Mouse (Mus musculus) heart, postnatal 36 days (tissue): ENCODE results near the gene Nol10. TPM values are rescaled to one million over a fixed set of nuclear protein-coding genes. Genes with fewer than 3 reads are reported as not detected.
A peak's percentile ranks its signal among the peaks of the same experiment; 100 is the strongest.

ENCODE experiments used
- DNase-seq, 2 experiments: peaks; one replicate each; pipeline ENCODE4 v3.0.0; 2021 to 2022
- intact Hi-C: fragments of 180-260 bp; cut with DNase I; formaldehyde crosslinking; loops from one replicate; pipeline ENCODE4 v1.15.1; 2025
- total RNA-seq, 2 experiments: library from RNA; stranded (reverse); gene quantifications; 2 replicates each; pipeline ENCODE4 v1.2.3; 2021

The Nol10 gene
- total RNA-seq, 2 experiments from 2014 or later: 6.8 to 7.8 TPM

DNA sequence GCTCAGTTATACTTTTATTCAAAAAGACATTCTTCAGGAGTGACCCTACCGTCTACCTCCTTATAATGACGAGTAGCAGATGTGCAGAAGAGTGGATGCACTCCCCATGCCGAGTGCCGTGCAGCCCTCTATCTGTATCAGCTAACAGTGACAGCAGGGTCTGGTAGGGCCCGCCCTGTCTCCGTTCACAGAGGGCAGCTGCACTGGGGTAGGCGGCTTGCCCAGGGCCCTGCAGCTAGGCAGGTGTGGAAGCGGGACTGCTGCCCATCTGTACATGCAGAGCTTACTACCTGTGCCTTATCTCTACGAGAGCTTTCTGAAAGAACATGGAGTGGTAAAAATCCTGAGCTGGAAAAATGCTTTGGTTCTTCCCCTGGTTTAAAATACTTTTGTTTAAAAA, 11.8 kb downstream of the Nol10 start:
- DNase-seq: no peak
- intact Hi-C loops: loop anchor here (10.0 kb wide), 1 partner anchor 325 kb away; no protein-coding TSS in a partner anchor

DNA sequence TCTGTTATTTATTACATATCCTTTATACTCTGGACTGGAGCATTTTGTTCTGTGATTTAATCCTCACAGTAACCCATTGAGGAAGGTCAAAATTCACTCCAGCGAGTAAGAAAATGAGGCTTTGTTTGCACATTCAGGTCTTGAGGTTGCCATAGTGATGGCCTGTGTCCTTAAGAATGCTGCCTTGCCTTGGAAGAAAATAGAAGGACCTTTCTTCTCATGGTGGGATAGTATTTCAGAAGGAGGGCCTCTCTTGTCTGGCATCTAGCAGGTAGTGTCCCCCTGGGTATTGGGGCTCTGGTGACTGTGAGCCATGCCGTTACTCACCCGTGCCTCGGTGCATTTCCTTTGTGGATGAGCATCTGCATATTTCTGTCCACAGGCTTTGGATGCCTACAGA, 12.4 kb downstream of the Nol10 start:
- DNase-seq: no peak
- intact Hi-C loops: loop anchor here (10.0 kb wide), 1 partner anchor 324 kb away; no protein-coding TSS in a partner anchor

DNA sequence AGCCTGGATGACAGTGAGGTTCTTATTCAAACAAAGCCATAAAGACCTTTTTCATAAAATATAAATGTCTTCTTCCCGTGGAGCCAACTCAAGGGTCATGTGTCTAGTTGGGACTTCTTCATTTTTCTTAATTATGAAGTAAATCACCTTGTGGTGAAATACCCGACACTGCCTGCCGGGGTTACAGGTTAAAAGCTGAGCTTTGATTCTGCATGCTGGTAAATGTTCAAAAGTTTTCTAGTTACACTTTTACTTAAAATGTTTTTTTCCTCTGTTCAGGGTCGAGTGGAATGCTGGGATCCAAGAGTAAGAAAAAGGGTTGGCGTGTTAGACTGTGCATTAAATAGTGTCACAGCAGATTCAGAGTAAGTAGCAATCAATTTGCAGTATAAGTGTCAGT, 14.1 kb downstream of the Nol10 start:
- no peak for DNase-seq
- intact Hi-C loops: loop anchor here (10.0 kb wide), 1 partner anchor 322 kb away; no protein-coding TSS in a partner anchor

DNA sequence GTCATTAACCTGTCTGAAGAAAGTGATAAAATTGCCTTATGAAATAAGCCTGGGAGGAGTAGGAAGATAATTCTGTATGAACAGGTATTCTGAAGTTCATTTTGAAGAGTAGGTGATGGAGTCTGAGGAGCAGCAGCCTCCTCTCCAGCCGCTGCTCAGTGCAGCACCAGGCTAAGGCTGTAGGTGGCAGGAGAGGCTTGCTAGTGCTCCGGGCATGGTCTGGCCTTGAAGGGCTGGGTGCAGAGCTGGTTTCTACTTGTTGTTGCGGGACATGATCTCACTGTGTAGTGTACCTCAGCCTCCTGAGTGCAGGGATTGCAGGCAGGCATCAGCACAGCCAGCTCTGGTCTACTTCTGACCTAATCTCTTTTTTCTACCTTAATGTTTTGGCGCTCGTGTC, 18.7 kb downstream of the Nol10 start:
- intact Hi-C loops: loop anchor here (1.0 to 10.0 kb wide), 6 partner anchors 75 to 441 kb away; partner anchors contain the start of gene Odc1
- DNase-seq: peak; percentile 41 to 61

DNA sequence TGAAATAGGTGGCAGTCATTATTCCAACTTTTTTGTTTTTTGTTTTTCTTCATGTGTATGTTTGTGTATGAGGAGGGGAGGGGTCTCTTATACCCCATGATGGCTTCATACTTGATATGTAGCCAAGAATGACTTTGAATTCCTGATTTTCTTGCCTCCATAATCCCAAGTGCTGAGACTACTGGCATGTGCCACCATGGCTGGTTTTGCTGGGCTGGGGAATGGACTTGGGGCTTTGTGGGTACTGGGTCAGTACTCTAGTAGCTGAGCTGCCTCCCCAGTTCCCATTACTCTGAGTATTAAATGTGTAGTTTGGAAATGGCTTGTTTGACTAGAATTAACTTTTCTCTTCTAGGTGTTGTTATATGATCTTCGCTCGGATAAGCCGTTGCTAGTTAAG, 20.9 kb downstream of the Nol10 start:
- intact Hi-C loops: loop anchor here (5.0 to 10.0 kb wide), 3 partner anchors 73 to 428 kb away; no protein-coding TSS in a partner anchor
- DNase-seq: no peak

DNA sequence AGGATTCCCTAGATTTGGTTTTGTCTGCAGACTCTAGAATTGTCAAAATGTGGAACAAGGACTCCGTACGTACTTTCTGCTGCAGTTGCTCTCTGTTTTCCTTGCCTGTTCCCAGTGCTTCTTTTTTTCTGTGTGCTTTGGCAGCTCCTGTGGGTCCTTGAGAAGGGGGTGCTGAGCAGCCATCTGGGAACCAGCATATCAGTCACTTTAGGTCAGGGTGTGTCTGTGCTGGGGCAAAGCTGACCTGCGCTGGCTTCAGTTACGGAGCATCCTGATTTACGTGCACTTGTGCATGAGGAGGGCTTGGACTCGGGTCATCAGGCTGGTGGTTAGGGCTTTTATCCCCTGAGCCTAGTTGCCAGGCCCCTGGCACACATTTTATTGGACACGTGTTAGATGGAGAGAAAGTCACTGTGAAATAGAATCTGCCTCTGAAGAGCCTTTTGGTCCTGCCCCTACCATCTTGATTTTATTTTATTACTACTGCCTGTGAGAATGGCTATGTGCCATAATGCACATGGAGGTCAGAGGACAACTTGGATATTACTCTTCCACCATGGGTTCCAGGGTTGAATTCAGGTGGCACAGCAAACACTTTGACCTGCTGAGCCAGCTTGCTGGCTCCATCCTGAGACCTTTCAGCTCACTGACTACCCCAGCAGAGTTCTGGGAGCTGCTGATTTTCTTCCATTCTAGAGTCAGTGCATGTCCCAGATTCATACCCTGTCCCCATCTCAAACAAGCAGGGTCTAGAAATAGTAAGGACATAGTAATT, 21.5 kb downstream of the Nol10 start:
- intact Hi-C loops: loop anchor here (5.0 to 10.0 kb wide), 3 partner anchors 73 to 428 kb away; no protein-coding TSS in a partner anchor
- DNase-seq: no peak

DNA sequence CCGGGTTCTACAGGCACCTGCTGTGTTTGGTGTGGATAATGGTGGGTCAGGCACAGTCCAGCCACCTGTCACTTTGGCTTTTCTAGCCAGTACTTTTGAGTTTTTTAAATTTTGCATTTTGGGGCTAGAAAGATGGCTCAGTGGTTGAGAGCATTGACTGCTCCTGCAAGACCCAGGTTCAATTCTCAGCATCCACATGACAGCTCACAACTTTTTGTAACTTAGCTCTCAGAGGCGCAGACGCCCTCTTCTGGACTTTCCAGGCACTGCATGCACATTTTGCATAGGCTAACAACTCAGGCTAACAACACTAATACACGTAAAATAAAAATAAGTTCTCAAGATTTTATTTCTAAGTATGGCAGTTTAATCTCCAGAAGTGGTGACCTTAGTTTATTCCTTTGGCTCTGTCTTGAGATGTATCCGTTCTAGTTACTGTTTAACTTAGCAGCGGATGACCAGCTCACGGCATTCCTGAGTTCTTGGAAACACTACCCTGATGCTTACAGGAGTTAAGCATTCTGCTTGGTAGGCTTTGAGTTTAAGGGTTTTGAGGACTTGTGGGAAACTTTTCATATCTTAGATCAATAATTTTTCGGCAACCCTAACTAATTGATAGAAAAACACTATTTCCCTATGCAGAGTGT, 23.5 kb downstream of the Nol10 start:
- intact Hi-C loops: no loop called here
- DNase-seq: no peak

DNA sequence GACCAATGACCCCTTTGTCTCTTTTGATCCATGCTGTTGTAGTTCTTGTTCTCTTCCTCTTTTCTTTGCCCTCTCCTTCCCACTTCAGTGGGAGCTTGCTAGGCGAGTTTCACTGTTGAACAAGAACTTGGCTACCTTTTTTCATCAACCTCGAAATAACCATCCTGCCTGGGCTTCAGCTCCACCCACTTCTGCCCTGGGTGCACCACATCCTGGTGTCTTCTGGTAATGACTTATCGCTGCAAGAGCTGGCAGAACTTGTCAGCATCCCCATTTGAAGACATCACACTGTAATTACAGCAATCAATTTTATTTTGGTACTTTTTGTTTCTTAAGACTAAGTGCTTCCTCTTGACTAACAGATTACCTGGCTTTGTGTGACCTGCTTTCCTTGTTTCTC, 24.4 kb downstream of the Nol10 start:
- intact Hi-C loops: no loop called here
- no peak for DNase-seq

DNA sequence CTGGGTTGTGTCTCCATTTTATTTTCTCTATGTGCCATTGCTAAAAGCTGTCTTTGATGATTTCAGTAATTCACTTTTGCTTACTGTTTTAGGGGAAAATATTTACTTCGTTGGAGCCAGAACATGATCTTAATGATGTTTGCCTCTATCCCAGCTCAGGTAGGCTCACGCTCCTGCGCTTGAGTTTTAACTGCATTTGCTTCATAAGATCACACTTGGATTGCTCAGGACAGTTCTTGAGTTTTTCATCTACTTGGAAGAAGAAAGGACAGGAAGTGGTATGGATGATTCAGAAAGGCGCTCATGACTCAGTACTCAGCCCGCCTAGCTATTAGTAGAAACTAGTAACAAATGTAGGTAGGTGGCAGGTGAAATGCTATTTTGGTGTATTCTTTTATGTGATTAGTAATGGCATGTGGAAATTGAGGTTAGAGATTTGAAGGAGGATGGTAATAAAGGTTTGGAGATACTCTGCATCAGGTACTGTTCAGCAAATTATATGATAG, 25.3 kb downstream of the Nol10 start:
- intact Hi-C loops: no loop called here
- no peak for DNase-seq

DNA sequence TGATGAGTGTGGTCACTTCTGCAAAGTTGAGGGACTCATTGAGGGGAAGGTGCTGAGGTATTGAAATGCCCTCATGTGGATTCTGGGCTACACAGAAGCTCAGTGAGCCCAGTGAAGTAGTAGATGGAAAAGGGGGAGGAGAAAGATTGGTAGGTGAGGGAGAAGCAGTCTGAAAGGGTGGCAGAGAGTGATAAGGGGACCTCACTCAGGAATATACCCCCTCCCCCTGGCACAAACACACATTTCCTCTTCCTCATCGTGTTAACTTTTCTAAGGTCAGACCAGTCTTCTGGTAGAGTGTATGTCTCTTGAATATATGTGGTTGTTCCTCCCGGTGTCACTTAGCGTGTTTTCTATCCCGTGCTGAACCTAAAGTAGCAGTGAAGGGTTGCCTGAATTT, 27.0 kb downstream of the Nol10 start:
- intact Hi-C loops: no loop called here
- DNase-seq: no peak

DNA sequence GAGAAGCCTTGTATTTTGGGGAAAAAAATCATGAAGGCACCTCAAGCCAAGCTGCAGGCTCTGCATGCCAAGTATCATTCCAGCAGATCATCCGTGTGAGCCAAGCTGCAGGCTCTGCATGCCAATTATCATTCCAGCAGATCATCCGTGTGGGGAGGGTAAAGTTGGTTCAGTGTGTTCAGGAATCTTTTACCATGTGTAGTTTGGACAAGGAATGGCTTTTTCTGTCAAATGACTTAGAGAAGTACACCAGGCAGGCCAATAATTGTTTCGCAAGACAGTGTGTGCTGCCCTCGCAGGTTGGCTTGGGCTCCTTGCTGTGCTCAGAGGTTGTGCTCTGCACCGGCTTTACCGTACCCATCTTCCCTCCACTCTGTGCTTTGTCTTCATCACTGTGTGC, 28.3 kb downstream of the Nol10 start:
- no peak for DNase-seq
- intact Hi-C loops: no loop called here

DNA sequence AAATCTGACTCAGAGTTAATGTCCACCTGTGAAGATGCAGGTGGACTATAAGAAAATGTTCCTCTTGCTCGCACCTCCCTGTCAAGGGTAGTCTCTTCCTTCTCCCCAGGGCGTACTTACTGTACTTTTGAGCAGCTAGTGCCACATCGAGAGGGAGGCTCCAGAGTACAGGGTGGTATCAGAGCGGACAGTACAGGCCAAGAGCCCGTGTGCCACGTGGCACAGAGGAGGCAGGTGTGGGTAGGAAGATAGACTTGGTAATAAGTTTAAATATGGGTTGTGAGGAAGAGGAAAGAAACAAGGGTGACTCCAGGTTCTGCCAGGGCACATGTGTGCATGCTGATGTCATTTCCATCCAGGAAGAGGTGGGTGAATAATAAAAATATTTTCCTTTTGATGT, 32.7 kb downstream of the Nol10 start:
- intact Hi-C loops: no loop called here

DNA sequence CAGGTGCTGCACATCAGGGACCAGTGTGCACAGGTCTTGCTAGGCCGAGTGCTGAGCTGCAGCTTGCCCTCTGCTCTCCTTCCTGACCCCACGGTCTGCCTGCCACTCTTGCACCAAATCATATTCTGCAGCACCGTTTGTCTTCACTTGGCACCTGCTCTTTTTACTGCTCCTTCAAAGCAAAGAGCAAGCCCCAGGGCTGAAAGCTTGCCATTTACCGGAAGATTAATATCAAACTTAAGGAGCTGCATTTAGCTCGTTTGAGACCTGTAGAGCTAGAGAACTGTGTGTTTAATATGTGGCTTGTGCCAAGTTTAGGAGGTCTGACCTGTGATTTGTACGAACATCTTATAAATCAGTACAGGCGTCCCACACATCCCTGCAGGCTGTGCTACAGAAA, 34.5 kb downstream of the Nol10 start:
- intact Hi-C loops: no loop called here
- DNase-seq: no peak

More for the DNA sequence above, 32.7 kb downstream of the Nol10 start:
- no peak for DNase-seq

DNA sequence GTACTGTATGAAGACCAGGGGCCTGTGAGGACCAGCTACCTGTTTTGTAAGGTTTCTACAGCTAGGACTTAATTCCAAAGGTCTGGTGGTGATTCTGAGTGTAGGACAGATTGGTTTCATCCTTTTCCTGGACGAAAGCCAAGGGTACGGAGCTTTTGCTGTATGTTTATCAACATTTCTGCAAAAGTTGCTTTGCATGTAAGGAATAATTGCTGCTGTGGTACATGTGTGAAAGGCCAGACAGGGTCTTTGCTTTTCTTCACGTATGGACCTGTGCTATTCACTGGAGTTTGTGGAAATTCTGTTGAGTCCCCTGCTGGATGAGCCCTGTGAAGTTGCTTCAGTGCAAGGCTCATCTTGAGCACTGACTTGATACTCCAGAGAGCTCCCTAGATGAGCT, 38.6 kb downstream of the Nol10 start:
- intact Hi-C loops: no loop called here

DNA sequence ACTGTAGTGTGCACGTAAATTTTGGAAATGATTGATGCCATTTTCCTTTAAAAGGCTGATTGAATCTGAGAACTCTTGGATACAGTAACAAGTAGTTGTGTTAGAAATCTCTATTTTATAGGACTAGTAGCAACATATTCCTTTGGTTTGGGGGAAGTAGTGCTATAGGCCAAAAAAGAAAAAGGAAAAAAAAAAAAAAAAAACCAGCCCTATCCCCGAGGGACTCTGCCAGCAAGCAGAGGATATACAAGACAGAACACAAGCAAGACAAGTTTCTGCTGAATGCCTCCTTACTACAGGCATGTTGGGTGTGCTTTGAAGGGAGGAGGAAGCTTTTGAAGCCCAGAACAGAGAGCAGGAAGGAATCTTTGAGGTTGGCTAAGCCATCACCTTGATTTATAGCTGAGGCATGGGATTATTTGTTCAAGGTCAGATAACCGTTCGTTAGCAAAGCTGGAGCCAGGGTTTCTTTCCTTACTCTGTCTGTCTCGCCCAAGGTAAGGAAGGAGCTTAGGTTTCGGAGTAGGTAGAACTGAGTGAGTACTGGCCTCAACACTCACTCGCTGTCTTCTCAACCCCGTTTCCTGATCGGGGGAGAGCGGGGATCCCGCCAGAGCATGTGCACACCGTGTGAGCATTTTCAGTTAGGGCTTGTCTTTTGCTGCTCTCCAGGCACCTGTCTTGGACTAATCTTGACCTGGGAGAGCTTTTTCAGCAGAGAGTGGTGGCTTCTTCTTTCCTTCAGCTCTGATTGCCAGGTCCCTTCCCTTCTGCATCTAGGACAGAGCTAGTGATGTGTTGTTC, 39.3 kb downstream of the Nol10 start:
- DNase-seq: no peak
- intact Hi-C loops: no loop called here

More for the DNA sequence above, 38.6 kb downstream of the Nol10 start:
- DNase-seq: no peak

DNA sequence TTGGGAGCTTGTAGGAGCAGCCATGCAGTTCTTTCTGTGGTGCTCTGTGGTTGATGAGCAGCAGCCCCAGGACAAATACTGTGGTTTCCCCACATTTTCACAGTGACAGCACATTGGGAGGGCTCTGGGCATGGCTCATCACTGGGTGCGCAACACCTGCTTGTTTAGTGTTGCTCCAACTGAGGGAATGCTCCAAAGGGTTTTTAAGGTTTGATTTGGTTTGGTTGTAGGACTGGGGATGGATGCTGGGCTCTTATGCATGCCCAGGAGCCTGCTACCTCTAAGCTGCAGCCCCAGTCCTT, 39.8 kb downstream of the Nol10 start:
- intact Hi-C loops: no loop called here
- DNase-seq: no peak

DNA sequence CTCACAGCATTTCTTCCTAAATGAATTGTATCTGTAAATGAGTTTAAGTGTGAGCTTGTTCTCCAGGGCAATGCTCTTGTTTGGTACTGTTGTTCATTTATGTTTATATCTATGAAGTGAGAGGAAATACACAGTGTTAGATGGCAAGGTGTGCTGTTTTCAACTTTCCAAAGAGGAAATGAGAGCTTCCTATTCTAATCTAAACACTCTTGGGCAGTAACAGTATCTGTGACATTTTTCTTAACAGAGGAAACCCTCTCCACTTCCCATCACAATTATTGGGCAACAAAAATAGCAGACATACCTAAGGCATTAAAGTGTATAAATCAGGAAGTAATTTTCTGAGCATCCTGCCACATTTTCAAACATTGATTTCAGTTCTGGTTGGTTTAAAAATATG, 41.8 kb downstream of the Nol10 start:
- DNase-seq: no peak
- intact Hi-C loops: loop anchor here (1.0 kb wide), 2 partner anchors 54 to 94 kb away; no protein-coding TSS in a partner anchor

DNA sequence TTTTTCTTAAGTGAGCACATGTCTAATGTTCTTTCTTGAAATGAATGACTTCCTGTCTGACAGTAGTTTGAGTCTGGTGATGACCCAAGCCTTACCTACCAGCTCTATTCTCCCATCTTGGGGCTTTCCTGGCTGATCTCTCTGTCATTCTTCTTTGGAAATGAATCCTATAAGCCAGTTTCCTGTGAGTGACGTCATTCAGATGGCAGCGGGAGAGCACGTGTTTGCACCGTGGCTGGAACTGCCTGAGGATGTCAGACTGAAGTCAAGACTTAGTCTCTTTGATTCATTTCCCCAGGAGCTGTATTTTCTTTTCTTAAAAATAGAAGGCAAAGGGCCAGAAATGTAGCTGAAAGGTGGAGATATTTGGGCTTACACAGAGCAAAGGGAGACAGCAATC, 42.3 kb downstream of the Nol10 start:
- intact Hi-C loops: loop anchor here (1.0 kb wide), 2 partner anchors 54 to 94 kb away; no protein-coding TSS in a partner anchor
- DNase-seq: peak in 1 of 2 experiments; percentile 5

DNA sequence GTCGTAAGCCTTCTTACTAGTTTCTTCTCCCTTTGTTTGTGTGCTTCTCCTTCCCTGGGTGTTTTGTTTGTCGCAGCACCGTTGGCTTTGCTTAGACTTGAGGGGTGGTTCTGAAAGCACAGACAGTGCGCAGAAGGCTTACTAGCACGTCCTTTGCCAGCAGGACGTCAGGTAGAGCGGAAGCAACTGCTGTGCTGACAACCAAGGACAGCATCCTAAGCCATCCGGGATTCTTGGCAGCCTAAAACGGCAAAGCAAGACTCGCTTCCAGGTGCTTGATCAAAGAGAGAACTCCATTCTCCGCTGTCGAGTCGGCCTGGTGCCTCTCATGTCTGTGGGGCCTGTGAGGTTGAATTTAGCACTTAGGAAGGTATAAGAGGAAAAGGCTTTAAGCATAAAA, 44.9 kb downstream of the Nol10 start:
- no peak for DNase-seq
- intact Hi-C loops: no loop called here

DNA sequence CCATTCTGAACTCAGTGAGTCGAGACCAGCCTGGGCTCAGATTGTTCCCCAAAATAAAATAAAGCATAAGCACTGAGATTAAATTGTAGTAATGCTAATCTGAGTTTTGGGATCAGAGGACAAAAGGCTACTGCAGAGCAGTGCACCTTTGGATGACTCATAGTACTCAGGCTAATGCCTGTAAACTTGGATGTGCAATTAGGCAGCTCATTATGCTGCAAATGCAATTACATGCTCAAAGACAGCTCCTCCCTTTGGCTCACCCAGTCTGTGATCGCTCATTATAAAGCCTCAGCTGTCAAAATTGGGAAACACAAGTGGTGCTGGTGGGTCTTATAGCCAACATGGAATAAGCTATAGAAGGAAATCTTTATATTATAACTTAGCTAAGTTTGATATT, 48.9 kb downstream of the Nol10 start:
- intact Hi-C loops: no loop called here
- no peak for DNase-seq

DNA sequence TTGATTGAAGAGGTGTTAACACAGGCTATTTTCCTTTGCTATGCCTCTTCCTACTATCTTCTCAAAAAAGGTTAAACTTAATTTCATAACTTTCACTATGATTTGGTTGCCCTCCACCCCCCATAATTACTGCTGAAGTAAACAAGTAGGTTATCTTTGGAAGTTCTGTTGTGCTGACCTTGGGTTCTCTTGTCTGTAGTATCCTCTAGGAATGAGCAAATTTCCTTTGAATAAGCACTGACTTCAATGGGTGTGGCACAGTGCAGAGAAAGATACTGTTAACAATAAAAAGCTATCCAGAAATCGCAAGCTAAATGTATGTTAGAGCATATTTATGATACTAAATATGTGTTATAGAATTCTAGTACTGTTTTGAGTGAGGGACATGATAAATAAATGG, 53.2 kb downstream of the Nol10 start:
- DNase-seq: no peak
- intact Hi-C loops: no loop called here
